Mouse (Mus musculus): Measurements from ENCODE around the gene Rab44.
A peak's percentile ranks its signal among the peaks of the same experiment; 100 is the strongest.

Rab44 gene

GRCm38 (mm10) chr17:29170431-29171000 lies 56.6 kb downstream of the Rab44 start:
- no peak for DNase-seq

- DNase-seq = peak; percentile 73 to 80
These were observed 57.2 kb downstream of the Rab44 start for GRCm38 (mm10) chr17:29171001-29171772.

- DNase-seq = no peak
These were observed 58.1 kb downstream of the Rab44 start for GRCm38 (mm10) chr17:29172062-29172461.

GRCm38 (mm10) chr17:29173165-29173564 lies 59.2 kb downstream of the Rab44 start:
- no peak for DNase-seq

- DNase-seq = no peak
These were observed 61.7 kb downstream of the Rab44 start for GRCm38 (mm10) chr17:29175693-29176092.

GRCm38 (mm10) chr17:29176391-29177267 lies 62.7 kb downstream of the Rab44 start:
- peak; percentile 35 to 52 for DNase-seq

GRCm38 (mm10) chr17:29178503-29179059 lies 64.6 kb downstream of the Rab44 start:
- DNase-seq = no peak

- DNase-seq = no peak
These were observed 66.0 kb downstream of the Rab44 start for GRCm38 (mm10) chr17:29179917-29180316.

- no peak for DNase-seq
These were observed 66.6 kb downstream of the Rab44 start for GRCm38 (mm10) chr17:29180406-29181127.

GRCm38 (mm10) chr17:29181751-29182150 lies 67.8 kb downstream of the Rab44 start:
- no peak for DNase-seq

GRCm38 (mm10) chr17:29183162-29183561 lies 69.2 kb downstream of the Rab44 start:
- DNase-seq = no peak

GRCm38 (mm10) chr17:29185376-29186046 lies 71.6 kb downstream of the Rab44 start:
- no peak for DNase-seq

- no peak for DNase-seq
These were observed 73.3 kb downstream of the Rab44 start for GRCm38 (mm10) chr17:29186989-29187859.

GRCm38 (mm10) chr17:29188989-29189388 lies 75.0 kb downstream of the Rab44 start:
- no peak for DNase-seq

GRCm38 (mm10) chr17:29195579-29195978 lies 81.6 kb downstream of the Rab44 start:
- no peak for DNase-seq
